Mouse (Mus musculus) T-cell, adult 2 months (primary cell): ENCODE measurements around the gene Drg1.
"Not testable (repeated sequence)": the region's sequence is repeated elsewhere in the genome, so short reads cannot be mapped to it uniquely, and the experiment has no call there.

Experiments used
- DNase-seq: peaks from one replicate; pipeline ENCODE4 v3.0.0; 2022; ENCODE audit warnings: low spot score

Drg1 gene

DNA sequence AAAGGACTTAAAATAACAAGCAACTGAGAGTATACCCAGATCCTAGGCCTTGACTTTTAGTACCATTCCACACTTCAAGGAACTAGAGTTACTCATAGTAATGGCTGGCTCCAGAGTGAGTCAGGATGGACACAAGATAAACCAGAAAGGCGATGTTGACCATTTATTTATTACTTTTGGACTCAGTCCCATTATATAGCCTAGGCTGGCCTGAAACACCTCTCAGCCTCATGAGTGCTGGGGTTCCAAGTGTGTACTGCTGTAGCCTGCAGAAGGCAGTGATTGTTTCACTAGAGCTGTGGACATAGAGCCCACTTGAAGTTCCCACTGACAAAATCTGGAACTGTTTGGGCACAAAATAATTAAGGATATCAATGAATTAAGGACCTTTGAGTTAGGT lies 53.7 kb downstream of the Drg1 start:
- no peak for DNase-seq

DNA sequence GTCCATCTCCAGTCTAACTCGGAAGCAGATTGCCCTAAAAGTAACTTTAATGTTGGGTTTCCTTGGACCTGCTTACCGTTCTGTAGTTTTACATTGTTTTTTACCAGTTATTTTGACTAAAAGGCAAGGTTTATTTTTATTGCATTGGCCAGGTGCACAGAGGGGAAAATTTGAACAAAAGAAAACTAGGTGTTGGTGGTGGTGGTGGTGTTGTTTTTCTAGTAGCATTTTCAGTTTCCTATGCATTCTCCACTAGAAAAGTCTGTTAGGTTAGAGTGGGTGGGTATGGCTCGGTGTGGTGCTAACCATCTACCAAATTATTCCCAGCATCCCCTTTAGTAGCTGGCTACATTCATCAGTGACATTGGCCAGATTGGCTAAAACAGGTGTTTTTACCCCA lies 59.4 kb downstream of the Drg1 start:
- DNase-seq, result no peak

DNA sequence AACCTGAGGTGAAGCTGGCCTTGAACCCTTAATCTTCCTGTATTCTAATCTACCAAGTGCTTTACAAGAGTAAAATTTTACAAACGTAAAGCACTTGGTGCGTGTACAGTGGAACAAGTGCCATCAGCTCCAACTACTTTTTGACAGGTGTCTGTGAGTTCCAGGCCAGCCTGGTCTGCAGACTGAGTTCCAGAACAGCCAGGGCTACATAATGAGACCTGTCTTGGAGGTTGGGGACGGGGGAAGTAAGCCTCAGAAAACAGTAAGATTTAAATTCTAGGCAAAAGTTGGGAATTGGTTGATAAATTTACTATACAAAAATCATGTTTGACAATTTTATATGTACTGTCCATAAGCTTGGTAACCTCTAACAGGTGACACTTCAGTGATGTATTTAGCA lies 61.0 kb downstream of the Drg1 start:
- no peak for DNase-seq

DNA sequence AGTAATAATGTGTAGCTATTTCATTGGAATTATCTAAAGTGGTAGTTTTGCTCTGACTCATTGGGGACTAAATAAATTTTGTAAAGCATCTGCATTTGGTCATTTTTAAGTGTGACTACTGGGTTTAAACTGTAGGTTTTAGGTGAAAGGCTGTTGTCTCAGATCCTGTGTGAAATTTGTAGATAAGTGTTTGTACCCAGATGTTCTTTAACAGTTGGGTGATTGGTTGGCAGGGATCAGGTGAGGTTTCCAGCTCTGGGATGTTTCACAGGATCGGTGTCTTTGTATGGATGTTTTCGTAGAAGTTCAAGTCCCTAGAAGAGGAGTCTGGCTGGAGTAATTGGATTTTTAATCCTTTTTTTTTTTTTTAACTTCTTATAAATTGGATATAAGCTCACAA lies 62.4 kb downstream of the Drg1 start:
- no peak for DNase-seq

DNA sequence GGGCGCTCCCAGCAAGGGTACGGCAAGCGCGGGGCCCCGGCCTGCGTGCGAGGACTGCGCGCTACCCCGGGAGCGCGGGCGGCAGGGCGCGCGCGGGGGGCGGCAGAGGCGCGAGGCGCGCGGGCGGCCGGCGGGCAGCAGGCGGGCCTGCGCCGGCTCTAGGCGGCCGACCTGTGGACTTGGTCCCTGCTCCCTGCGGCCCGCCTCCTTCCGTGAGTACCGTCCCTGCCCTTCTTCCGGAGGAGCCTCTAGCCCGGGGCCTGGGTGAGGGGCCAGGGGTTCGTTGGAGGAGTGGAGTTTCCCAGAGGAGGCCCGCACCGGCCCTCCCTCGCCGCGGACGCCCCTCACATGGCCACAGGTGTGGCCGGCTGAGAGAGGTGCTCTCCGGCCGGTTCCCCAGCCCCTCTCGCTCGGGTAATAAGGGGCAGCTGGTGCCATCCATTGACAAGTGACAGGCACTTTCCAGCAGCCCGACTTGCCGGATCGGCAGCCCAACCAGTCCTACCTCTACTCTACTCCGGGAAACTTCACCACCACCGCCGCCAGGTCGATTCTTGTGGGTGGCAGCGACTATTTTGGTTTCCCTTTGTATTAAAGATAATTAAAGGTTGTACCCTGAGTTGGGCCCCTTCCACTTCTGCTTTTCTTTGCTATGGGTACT lies 63.3 kb downstream of the Drg1 start:
- peak; percentile 60 for DNase-seq

DNA sequence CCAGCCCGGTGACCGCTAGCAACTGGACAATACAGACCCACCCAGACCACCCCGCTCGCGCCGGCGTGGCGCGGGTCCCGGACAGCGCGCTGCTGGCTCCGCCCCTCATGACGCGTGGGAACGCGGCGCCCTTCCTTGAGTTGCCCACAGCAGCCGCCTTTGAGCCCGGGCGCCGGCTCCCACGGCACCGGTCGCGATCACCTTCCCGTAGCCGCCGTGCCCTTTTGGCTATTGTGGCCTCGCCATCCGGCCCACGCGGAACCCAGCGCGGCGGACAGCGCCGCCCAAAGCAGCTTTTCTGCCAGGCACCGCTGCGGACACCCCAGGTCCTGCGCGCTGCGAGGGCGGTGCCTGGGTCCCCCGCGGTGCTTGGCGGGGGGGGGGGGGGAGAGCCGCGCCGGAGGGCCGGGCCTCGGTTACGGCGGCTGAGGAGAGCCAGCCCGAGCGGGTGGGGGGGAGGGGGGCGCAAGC lies 63.9 kb downstream of the Drg1 start, which contains the start of gene Eif4enif1:
TSS of gene Eif4enif1 (plus strand) at position 162 of the 471 bp plus-strand sequence.
- peak; percentile 85 for DNase-seq

DNA sequence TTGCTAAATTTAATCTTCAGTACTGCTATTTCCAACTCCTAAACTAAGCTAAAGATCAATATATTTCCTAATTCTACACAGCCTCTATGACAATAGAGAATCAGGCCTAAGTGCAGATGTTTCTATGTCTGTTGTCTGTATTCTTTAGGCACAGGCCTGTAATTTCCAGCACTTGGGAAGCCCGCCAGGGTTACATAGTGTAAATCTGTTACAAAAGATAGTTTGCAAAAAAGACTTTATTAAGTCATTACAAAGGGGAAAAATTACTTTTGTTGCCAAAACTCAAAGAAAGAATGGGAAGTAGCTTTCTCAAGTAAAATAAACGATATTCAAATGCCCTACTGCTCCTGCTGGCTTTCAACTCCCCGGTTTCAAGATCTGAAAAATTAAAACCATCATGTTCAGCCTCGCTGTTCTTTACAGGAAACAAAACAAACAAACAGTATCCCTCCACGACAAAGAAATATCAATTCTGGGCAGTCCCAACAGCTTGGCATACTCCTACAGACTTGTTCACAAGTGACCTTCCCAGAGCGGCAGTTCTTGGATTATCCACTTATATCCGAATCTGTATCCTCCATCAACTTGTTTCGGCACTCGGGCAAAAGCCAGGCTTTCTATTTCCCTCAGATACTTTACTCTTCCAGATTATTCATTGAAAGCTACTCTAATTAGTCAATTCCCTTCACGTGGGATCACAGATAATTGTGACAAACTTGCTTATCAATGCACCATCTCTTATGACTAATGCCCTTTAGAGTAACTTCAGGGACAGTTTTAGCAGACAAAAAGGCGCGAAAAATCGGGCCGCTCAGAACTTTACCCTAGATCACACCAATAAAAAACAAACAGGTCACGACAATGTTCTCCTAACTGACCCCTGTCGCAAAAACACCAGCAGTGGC lies 64.6 kb downstream of the Drg1 start:
- DNase-seq, result no peak

DNA sequence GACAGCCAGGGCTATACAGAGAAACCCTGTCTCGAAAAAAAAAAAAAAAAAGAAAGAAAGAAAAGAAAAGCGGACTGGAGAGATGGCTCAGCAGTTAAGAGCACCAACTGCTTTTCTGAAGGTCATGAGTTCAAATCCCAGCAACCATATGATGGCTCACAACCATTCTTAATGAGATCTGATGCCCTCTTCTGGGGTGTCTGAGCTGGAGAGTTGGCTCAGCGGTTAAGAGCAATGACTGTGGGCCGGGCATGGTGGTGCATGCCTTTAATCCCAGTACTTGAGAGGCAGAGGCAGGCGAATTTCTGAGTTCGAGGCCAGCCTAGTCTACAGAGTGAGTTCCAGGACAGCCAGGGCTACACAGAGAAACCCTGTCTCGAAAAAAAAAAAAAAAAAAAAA lies 65.6 kb downstream of the Drg1 start:
- DNase-seq, result not testable (repeated sequence)

DNA sequence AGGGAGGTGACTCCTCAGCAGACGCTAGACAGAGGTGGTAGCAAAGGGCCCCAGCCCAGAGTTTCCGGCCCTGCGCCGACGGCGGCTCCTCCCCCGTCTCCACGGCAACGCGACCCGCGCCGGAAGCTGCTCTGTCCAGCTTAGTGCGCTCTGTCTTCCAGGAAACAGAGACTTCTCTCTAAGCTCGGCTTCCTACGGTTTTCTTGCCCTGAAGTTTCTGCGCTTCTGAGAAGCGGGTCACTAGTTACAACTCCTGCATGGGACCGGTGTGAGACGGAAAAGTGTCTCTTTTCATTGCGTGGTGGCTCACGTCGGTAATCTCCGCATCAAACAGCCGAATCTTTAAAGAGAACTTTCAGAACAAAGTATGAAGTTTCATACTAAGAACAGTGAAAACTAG lies 72.9 kb downstream of the Drg1 start, which contains the start of gene Sfi1:
TSS of gene Sfi1 (minus strand) at position 101 of the 400 bp plus-strand sequence.
- no peak for DNase-seq

DNA sequence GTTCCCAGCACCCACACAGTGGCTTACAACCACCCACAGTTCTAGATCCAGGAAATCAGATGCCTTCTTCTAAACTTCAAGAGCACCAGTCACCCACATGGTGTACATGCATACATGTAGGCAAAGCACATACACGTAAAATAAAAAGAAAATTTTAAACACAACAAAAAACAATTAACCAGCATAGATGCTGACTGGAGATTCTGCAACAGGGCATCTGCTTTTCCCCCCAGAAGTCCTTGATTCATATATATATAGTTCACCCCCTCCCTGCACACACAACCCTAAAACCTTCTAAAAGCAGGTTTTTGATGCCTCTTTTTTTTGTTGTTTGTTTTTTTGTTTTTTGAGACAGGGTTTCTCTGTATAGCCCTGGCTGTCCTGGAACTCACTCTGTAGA lies 83.5 kb downstream of the Drg1 start:
- not testable (repeated sequence) for DNase-seq

DNA sequence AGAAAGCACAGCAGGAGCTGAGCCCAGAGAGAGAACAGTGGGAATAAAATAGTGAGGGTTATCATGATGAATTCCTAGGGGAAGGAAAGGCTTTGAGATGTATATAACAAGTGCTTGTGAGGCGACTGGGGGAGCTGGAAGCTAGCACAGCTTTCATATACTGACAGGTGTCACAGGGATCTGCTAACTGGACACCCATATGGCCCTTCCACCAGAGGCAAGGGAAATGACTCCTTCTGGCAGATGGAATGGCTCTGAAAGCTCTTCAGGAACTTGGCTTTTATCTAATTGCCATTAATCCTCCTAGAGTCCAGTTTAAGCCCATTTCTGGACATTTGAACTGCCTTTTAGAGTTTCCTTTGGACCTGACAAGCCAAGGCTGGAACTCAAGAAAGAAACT lies 84.2 kb downstream of the Drg1 start:
- DNase-seq, result not testable (repeated sequence)

DNA sequence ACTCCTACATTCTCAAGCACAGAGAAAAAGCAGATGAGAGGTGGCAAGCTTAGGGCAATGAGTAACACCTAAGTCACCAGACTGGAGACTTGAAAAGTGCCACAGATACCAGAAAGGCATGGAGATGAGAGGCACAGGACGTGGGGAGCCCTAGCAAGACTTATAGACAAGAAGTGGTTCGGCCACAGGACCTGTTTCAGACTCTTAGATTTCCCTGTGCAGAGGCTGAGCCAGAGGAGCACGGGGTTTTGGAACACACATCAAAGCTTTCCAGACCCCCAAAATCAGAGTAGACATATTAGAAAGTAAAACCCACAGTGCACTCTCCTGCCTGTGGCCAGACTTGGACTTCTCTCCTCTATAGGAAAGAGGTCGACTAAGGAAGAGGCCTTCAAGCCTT lies 85.0 kb downstream of the Drg1 start:
- peak; percentile 80 for DNase-seq

DNA sequence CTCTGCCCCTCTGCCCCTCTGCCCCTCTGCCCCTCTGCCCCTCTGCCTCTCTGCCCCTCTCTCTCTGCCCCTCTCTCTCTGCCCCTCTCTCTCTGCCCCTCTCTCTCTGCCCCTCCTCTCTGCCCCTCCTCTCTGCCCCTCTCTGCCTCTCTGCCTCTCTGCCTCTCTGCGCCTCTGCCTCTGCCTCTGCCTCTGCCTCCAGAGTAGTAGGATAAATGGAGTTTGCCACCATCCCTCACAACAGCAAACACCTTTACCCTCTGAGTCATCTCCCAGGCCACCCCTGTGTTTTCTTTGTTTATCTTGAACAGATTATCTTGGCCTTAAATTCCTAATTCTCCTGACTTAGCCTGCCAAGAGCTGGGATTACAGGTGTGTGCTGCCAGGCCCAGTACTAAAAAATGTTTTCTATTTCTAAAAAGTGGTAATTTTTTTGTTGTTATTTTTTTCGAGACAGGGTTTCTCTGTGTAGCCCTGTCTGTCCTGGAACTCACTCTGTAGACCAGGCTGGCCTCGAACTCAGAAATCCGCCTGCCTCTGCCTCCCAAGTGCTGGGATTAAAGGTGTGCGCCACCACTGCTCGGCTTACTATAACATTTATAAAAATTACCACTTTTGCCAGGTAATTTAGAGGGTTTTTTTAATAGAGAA lies 85.6 kb downstream of the Drg1 start:
- not testable (repeated sequence) for DNase-seq

DNA sequence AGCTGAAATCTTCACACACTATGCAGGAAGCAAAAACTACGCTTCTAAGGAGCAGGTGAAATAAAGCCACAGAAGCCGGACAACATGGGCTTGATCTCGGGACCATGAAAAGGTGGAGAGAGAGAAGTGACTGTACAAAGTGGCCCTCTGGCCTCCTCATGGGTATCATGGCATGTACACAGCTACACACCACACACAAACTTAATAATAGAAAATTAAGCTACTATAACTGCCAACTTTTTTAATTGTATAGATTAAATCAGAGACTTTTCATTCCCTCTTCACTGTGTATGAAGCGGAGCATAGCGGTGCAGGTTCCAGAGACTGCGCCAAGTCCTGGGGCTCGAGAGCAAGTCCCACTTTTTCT lies 86.5 kb downstream of the Drg1 start:
- peak; percentile 30 for DNase-seq

DNA sequence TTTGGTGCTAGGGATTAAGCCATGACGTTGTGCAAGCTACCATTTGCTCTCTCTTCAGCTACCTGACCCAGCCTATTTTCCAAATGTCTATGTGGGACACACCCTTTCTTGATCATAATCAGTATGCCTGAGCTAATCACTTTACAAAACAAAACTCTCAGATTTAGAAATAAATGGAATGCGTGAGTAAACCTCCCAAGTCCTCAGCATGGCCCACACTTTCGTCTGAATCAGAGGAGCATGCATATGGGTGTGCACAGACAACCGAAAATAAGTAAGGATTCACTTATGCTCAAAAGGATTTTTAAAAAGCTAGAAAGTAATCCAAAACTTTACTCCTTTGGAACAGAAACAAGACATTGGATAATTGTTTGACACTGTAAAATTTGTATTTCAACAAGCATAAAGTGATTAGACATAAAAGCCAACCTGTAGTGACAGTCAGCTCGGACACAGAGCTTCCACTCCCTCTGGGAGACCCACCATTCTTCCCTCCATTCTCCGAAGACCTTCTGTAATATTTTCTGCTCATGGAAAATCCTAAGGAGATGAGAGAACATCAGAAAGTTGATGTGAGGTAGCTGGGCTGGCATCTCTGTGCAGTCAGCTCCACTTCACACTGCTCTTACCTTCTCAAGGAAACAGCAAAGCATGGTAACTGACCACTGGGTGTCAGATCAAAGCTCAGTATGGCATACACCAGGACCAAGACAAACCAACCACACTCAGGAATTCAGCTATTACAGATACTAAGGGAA lies 87.1 kb downstream of the Drg1 start:
- DNase-seq, result not testable (repeated sequence)

DNA sequence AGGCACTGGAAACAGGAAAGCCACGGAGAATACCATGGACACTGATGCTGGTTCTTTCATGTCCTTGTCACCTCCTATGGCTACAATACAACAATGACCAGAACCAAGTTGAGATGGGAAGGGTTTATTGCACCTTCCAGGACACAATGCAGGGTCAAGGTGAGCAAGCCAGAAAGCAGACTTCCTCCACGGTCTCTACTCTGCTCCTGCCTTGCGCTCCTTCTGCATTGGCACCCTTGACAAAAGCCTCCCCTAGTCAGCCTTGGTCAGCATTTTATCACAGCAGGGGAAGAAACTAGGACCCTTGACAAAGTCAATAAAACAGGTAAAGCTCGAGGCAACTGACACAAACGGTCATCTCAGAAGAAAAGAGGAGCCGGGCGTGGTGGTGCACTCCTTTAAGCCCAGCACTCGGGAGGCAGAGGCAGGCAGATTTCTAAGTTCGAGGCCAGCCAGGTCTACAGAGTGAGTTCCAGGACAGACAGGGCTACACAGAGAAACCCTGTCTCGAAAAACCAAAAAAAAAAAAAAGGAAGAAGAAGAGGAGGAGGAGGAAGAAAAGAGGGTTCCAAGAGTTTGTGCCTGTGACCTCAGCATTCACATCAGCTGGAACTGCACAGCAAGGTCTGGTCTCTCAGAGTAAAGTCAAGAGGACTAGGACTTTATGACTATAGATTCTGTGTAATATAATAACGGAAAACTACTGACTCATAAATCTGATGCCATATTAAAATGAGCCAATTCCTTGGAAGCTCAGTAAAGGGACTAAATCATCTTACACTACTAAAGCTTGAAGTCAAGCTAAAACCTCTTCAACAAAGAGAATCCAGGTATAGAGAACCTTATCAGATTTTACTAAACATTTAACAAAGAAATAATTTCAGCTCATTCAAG lies 92.5 kb downstream of the Drg1 start:
- peak; percentile 61 for DNase-seq

DNA sequence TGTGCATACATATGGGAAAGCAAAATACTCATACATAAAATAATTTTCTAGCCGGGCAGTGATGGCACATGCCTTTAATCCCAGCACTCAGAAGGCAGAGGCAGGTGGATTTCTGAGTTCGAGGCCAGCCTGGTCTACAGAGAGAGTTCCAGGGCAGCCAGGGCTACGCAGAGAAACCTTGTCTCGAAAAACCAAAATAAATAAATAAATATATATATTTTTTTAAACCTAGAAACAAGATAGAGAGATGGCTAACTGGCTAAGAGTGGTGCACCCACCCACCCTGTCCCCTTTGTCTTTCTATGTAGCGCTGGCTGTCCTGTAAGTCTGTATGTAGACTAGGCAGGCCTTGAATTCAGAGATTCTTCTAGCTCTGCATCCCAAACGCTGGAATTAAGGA lies 93.7 kb downstream of the Drg1 start:
- not testable (repeated sequence) for DNase-seq

DNA sequence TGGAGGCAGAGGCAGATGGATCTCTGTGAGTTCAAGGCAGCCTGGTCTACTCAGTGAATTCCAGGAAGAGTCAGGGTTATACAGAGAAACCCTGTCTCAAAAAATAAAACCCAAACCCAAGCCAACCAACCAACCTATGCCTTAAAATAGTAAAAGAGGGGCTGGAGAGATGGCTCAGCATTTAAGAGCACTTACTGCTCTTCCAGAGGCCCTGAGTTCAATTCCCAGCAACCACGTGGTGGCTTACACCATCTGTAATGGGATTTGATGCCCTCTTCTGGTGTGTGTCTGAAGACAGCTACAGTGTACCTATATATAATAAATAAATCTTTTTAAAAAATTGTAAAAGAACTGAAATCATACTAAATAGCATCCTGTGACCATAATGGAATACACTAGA lies 94.3 kb downstream of the Drg1 start:
- peak; percentile 38 for DNase-seq

DNA sequence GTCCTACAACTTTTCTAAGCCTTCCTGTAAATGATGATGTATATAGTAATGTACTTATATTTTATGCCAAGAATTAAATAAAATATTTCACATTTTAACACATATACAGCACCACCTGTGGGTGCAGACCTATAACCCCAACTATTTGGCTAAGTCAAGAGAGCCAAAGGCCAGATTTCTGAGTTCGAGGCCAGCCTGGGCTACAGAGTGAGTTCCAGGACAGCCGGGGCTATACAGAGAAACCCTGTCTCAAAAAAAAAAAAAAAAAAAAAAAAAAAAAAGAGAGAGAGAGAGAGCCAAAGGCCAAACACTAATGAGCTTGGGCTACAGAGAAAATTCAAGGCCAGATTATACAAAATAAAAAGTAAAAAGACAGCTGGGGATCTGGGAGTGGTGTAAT lies 97.2 kb downstream of the Drg1 start:
- DNase-seq, result peak; percentile 28

DNA sequence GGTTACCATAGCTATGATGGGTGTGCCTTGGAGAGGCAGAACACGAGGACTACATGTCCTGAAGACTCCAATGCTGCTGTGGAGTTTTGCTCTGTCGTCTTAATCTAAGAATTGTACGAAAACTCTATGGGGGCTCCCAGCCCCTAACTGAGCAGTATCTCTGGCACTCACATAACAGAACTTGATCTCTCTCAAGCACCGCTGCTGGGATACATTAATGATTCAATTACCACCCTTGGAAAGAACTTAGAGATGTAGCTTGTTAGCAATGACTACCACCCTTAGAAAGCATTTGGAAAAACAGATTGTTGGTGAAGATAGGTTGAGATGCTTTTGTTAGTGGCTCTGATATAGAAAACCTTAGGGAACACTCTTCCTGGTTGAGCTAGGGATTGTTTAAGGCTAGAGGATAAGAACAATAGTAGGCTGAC lies 98.6 kb downstream of the Drg1 start:
- DNase-seq, result peak; percentile 42

DNA sequence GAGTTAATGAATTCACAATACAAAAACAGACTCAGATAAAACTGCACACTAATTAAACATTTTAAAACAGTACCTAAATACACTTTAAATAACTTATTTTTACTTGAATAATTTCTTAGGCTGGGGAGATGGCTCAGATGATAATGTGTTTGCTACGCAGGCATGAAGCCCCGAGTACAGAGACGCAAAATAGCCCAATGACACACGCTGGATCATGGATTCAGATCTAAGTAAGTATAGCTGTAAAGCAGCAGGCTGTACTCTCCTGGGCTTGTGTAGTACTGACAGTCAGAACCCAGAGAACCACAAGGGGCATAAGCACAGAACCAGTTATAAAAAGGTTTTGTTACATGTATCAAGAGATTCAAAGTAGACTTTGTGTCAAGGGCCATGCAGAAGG lies 99.1 kb downstream of the Drg1 start:
- DNase-seq, result not testable (repeated sequence)
